Mouse (Mus musculus) cortical plate, adult 2 months (tissue): ENCODE results near the gene Bcl2l12.

Source experiments
- CTCF ChIP-seq: fragments of 200-500 bp; IDR thresholded peaks from 2 replicates; pipeline ENCODE4 v1.5.1; 2011; ENCODE audit warnings: mild to moderate bottlenecking, control low read depth, low read length; ENCODE audit not compliant: insufficient read depth; ENCODE audit errors: extremely low read depth
- POLR2A ChIP-seq: fragments of 200-500 bp; IDR thresholded peaks from 2 replicates; pipeline ENCODE4 v1.6.1; 2011; ENCODE audit warnings: mild to moderate bottlenecking, low read length, control low read depth; ENCODE audit not compliant: insufficient read depth; ENCODE audit errors: extremely low read depth

DNA sequence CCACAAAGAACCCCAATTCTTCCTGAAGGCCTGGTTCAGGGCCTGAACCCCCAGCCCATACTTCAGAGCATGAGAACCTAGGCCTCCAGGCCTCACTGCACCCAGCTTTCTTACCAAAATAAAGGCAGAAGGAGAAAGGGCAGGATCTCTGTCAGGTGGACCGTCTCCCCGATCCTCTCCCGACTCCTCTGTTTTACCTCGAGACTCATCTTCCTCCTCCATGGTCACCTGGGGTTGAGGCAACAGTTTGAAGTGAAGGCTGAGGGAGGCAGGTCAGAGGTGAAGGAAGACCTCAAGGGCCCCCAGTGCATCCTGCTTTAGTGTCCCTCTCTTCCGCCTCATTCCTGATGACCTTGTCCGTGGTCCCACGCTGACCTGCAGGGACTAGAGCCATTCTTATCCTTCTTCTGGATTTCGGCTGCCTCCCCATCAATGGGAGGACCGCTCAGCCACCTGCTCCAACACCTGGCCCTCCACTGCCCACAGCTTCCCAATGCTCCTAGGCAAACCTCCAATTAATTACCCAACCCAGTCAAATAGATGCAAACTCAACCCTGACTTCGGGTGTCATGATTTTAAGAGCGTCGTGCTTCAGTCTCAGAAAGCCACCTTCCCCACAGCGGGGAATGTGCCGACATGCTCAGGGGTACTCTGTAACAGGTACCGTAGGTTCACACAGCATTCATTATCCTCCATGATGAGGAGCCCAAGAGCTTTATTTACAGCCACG is 15.0 kb upstream of the Bcl2l12 start:
- no peak for TF ChIP-seq CTCF
- TF ChIP-seq POLR2A = no peak
